Mouse (Mus musculus) midbrain, embryonic 14.5 days (tissue): ENCODE results near the gene U2surp. TPM values are rescaled to one million over a fixed set of nuclear protein-coding genes. Genes with fewer than 3 reads are reported as not detected.
"Not testable (repeated sequence)": the region's sequence is repeated elsewhere in the genome, so short reads cannot be mapped to it uniquely, and the experiment has no call there.

Experiments
- ATAC-seq: fragments of 200-750 bp; cut with Nextera tagmentation; 2 replicates; pipeline ENCODE4 v1.8.0; 2017; ENCODE audit warnings: moderate number of reproducible peaks, moderate library complexity; ENCODE audit not compliant: low FRiP score, low TSS enrichment
- DNase-seq: peaks from one replicate; pipeline ENCODE4 v3.0.0-alpha.2; 2015
- H3K27ac ChIP-seq: fragments of 300-500 bp; sonication (generic); replicated peaks from 2 replicates; pipeline ENCODE4 v1.5.1; 2014; ENCODE audit warnings: mild to moderate bottlenecking, low read depth, low read length, moderate library complexity
- H3K27me3 ChIP-seq: fragments of 300-500 bp; sonication (generic); 2 replicates; pipeline ENCODE4 v1.6.1; 2014; ENCODE audit warnings: low read length, control low read depth, mixed read lengths; ENCODE audit not compliant: control insufficient read depth, insufficient read depth
- H3K36me3 ChIP-seq: fragments of 300-500 bp; sonication (generic); 2 replicates; pipeline ENCODE4 v1.6.1; 2014; ENCODE audit warnings: low read length, control low read depth; ENCODE audit not compliant: control insufficient read depth, insufficient read depth
- H3K4me1 ChIP-seq: fragments of 300-500 bp; sonication (generic); 2 replicates; pipeline ENCODE4 v1.6.1; 2014; ENCODE audit warnings: mild to moderate bottlenecking, antibody characterized with exemption, low read length, control low read depth; ENCODE audit not compliant: control insufficient read depth, insufficient read depth
- H3K4me2 ChIP-seq: fragments of 300-500 bp; sonication (generic); 2 replicates; pipeline ENCODE4 v1.6.1; 2014; ENCODE audit warnings: mild to moderate bottlenecking, low read length, moderate library complexity
- H3K4me3 ChIP-seq: fragments of 300-500 bp; sonication (generic); replicated peaks from 2 replicates; pipeline ENCODE4 v1.5.1; 2014; ENCODE audit warnings: low read depth, low read length
- H3K9ac ChIP-seq: fragments of 300-500 bp; sonication (generic); replicated peaks from 2 replicates; pipeline ENCODE4 v1.6.1; 2014; ENCODE audit warnings: mild to moderate bottlenecking, low read length, moderate library complexity
- H3K9me3 ChIP-seq: fragments of 300-500 bp; sonication (generic); 2 replicates; pipeline ENCODE4 v1.6.1; 2016; ENCODE audit warnings: low read length, control low read depth, mixed read lengths; ENCODE audit not compliant: control insufficient read depth
- WGBS: fragments of 180-500 bp; shearing (Covaris S2); extraction: QIAGEN DNeasy Blood & Tissue Kit; methylation state at CpG from one replicate; pipeline ENCODE4 v1.1.7; 2014; 5-methylcytosine and 5-hydroxymethylcytosine counted together
- polyA plus RNA-seq: library from polyadenylated mRNA; unstranded; fragments of >200 nt; fragmentation: Nextera tagmentation; extraction: Ambion mirVana; gene quantifications from 2 replicates; pipeline ENCODE4 v1.2.1, GENCODE M21; 2014

The U2surp gene
- polyA plus RNA-seq, 1 experiment from 2014 or later, result 137 TPM

- DNase-seq (no peak), ATAC-seq (no peak)
- H3K27ac ChIP-seq, result no peak overlapping the region
- H3K9me3 ChIP-seq, result no peaks in the 10 kb centered on the region
- H3K27me3 ChIP-seq, result no peaks in the 10 kb centered on the region
- WGBS, result 86% methylated on average over 2 of the region's 2 CpGs
- no peak overlapping the region for H3K9ac ChIP-seq
- H3K4me3 ChIP-seq, result no peak overlapping the region
- H3K4me2 ChIP-seq, result no peak overlapping the region
- no peaks in the 10 kb centered on the region for H3K4me1 ChIP-seq
- no peaks in the 10 kb centered on the region for H3K36me3 ChIP-seq
These were observed 10.8 kb upstream of the U2surp start for GRCm38 (mm10) chr9:95522561-95522960.

- 49% methylated on average over 10 of the region's 10 CpGs for WGBS
- H3K4me3 ChIP-seq, result no peak overlapping the region
- no peaks in the 10 kb centered on the region for H3K4me1 ChIP-seq
- DNase-seq, result no peak
- H3K36me3 ChIP-seq, result no peaks in the 10 kb centered on the region
- H3K27ac ChIP-seq, result no peak overlapping the region
- no peaks in the 10 kb centered on the region for H3K27me3 ChIP-seq
- no peak for ATAC-seq
- H3K9me3 ChIP-seq, result no peaks in the 10 kb centered on the region
- H3K4me2 ChIP-seq, result no peak overlapping the region
- no peak overlapping the region for H3K9ac ChIP-seq
These were observed 9.8 kb upstream of the U2surp start for GRCm38 (mm10) chr9:95521566-95521965.

- DNase-seq (no peak), ATAC-seq (no peak)
- Histone ChIP-seq H3K9ac (no peak overlapping the region), H3K9me3 (no peaks in the 10 kb centered on the region), H3K4me3 (no peak overlapping the region), H3K4me2 (no peak overlapping the region), H3K4me1 (no peaks in the 10 kb centered on the region), H3K36me3 (no peaks in the 10 kb centered on the region), H3K27ac (no peak overlapping the region), H3K27me3 (no peaks in the 10 kb centered on the region)
- WGBS, result 91% methylated on average over 8 of the region's 8 CpGs
These were observed 9.2 kb upstream of the U2surp start for GRCm38 (mm10) chr9:95521031-95521430.

- H3K4me1 ChIP-seq, result no peaks in the 10 kb centered on the region
- no peak for DNase-seq
- no peaks in the 10 kb centered on the region for H3K27me3 ChIP-seq
- 86% methylated on average over 5 of the region's 5 CpGs for WGBS
- no peak overlapping the region for H3K27ac ChIP-seq
- H3K4me2 ChIP-seq, result no peak overlapping the region
- H3K4me3 ChIP-seq, result no peak overlapping the region
- no peaks in the 10 kb centered on the region for H3K36me3 ChIP-seq
- ATAC-seq, result no peak
- H3K9ac ChIP-seq, result no peak overlapping the region
- H3K9me3 ChIP-seq, result no peaks in the 10 kb centered on the region
These were observed 8.8 kb upstream of the U2surp start for GRCm38 (mm10) chr9:95520563-95520962.

DNA sequence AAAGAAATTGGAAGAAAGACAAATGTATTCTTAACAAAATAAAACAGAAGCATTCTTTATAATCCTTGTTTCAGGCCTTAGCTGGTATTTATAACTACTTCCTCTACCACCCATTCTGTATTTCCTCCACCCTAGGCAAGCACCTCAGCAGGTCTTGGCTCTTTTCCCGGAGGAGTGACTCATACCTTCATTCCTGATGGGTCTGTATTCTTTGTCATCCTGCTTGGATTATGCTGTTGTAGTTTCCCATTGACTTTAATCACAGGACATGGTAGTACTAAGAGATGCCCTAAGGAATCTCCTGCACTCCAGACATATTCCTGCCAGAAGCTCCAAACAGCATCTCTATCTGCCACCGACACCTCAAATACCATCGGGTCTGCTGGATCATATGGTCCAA, 2.6 kb upstream of the U2surp start:
- not testable (repeated sequence) for H3K4me3 ChIP-seq, H3K9ac ChIP-seq, H3K9me3 ChIP-seq, H3K27me3 ChIP-seq, H3K27ac ChIP-seq, H3K4me2 ChIP-seq, H3K36me3 ChIP-seq, ATAC-seq, DNase-seq
- peaks cover 16% of the 10 kb centered on the region for H3K4me1 ChIP-seq
- 94% methylated on average over 3 of the region's 3 CpGs for WGBS

GRCm38 (mm10) chr9:95513776-95514175, 2.0 kb upstream of the U2surp start:
- peaks cover 16% of the 10 kb centered on the region for H3K4me1 ChIP-seq
- no peaks in the 10 kb centered on the region for H3K36me3 ChIP-seq
- DNase-seq (no peak), ATAC-seq (no peak)
- no peaks in the 10 kb centered on the region for H3K27me3 ChIP-seq
- 98% methylated on average over 2 of the region's 2 CpGs for WGBS
- H3K4me2 ChIP-seq, result no peak overlapping the region
- H3K27ac ChIP-seq, result no peak overlapping the region
- H3K9me3 ChIP-seq, result no peaks in the 10 kb centered on the region
- no peak overlapping the region for H3K4me3 ChIP-seq
- H3K9ac ChIP-seq, result no peak overlapping the region

DNA sequence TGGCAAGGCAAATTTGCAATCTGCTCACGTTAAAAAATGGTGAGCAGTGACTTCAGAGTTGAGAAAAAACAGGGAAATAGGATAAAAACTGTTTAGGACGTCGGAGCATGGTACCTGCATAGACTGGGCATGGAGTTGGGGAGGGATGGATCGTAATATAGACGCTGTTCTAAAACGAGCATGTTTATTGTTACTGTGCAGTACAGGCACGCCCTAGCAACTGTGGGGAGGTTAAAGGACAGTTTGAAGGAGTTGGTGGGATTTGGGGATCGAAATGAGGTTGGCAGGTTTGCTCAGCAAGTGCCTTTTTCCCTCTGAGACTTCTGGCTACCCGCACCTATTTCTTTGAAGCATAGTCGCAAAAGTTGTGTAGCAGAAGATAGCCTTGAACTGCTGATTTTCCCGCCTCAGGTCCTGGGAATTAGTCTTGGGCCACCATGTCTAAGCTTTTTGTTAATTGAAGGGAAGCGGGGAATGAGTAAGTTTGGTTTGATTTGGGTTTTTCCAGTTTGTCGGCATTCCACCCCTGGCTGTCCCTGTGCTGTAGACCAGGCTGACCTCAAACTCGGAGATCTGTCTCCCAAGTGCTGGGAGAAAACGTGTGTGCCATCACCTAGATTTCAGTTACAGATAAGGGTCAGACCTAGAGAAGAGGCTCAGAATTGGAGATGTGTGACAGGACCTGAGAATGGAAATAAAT, 685 bp upstream of the U2surp start:
- Histone ChIP-seq H3K27ac (peak overlapping the region; percentile 88), H3K27me3 (no peaks in the 10 kb centered on the region), H3K4me2 (peak overlapping the region; percentile 97), H3K4me3 (peak overlapping the region; percentile 98), H3K4me1 (peaks cover 16% of the 10 kb centered on the region), H3K9me3 (no peaks in the 10 kb centered on the region), H3K9ac (peak overlapping the region; percentile 61), H3K36me3 (no peaks in the 10 kb centered on the region)
- 27% methylated on average over 15 of the region's 15 CpGs for WGBS
- DNase-seq (no peak), ATAC-seq (peak; percentile 40; the same call in 1 of the 2 replicates)

GRCm38 (mm10) chr9:95510693-95511404, 947 bp downstream of the U2surp start:
- H3K4me1 ChIP-seq, result peaks cover 16% of the 10 kb centered on the region
- no peaks in the 10 kb centered on the region for H3K27me3 ChIP-seq
- H3K9ac ChIP-seq, result peak overlapping the region; percentile 89
- H3K4me2 ChIP-seq, result peak overlapping the region; percentile 97
- H3K27ac ChIP-seq, result peak overlapping the region; percentile 86; the same call in 1 of the 2 replicates
- H3K4me3 ChIP-seq, result peak overlapping the region; percentile 98
- H3K36me3 ChIP-seq, result no peaks in the 10 kb centered on the region
- ATAC-seq, result no peak
- DNase-seq, result no peak
- H3K9me3 ChIP-seq, result no peaks in the 10 kb centered on the region
- 8% methylated on average over 21 of the region's 21 CpGs for WGBS

- peaks cover 6% of the 10 kb centered on the region for H3K4me1 ChIP-seq
- H3K4me2 ChIP-seq, result no peak overlapping the region
- H3K27me3 ChIP-seq, result no peaks in the 10 kb centered on the region
- H3K9me3 ChIP-seq, result no peaks in the 10 kb centered on the region
- WGBS, result 96% methylated on average over 3 of the region's 3 CpGs
- no peak overlapping the region for H3K4me3 ChIP-seq
- ATAC-seq (no peak), DNase-seq (no peak)
- no peaks in the 10 kb centered on the region for H3K36me3 ChIP-seq
- no peak overlapping the region for H3K27ac ChIP-seq
- H3K9ac ChIP-seq, result no peak overlapping the region
These were observed 6.1 kb downstream of the U2surp start for GRCm38 (mm10) chr9:95505666-95506065.
